Mouse (Mus musculus) kidney, adult 9 months (tissue): Measurements from ENCODE around the gene Hgf.

ENCODE experiments used
- DNase-seq: peaks from one replicate; pipeline ENCODE4 v3.0.0; 2022

The Hgf gene

GRCm38 (mm10) chr5:16553304-16554047 lies at the start of gene Hgf:
TSS of gene Hgf (plus strand) at chr5:16553495.
- DNase-seq, result peak; percentile 45

DNA sequence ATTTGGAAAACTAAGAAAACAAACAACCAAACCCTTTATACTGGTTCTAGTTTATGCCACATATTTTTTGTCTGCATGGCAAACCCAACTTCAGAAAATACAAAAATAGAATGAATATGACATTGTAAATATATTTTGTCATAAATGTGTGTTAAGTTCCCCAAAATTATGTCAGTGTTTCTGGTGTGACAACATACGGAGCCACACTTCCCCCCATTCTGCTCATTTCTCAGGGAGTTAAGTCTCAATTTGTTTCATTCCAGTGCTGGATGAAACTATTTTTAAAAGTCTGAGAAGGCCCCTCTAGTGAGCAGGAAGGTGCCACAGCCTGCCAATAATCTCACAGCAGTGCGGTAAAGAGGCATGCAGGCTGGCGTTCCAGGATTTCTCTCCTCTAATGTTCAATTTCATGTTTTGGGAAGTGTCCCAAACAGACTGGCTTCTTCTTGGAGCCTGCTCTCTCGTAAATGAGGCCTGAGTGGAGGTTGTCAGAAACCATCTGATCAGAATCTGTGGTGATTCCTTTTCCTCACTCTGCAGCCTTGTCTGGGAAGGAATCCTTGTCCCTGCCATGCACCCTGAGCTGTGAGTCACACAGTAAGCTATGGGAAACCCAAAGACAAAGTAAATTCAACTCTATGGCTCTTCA lies 46.5 kb upstream of the Hgf start:
- DNase-seq, result no peak

DNA sequence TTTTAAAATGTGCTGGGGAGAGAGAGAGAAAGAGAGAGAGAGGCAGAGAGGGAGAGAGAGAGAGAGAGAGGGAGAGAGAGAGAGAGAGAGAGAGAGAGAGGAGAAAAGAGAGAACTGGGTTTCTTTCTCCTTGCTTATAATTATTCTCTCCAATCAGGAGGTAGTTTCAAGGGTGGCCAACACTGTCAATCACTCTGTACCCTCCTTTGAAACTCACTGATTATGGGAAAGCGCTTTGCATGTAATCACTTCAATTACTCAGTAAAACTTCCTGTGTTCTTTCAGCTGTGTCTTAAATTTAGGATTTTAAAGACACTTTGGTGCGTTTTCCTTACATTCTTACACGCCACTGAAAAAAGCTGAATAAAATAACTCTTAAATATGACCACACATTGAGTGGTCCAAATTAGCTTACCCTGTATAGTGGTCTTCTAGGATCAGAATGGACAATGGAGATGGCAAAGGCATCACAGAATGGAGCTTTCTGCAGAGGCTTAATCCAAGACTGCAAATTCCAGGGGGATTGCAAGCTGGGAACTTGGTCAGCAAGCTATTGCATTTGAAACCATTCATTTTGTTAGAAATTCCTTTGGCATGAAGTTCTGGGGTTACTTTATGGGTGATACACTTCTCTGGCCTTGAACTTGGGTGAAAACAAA lies 21.5 kb upstream of the Hgf start:
- DNase-seq, result no peak

- no peak for DNase-seq
Observed at GRCm38 (mm10) chr5:16538067-16538466, 15.2 kb upstream of the Hgf start.

- DNase-seq, result no peak
Observed at GRCm38 (mm10) chr5:16541561-16542116, 11.7 kb upstream of the Hgf start.

- no peak for DNase-seq
Observed at GRCm38 (mm10) chr5:16547490-16547889, 5.8 kb upstream of the Hgf start.

GRCm38 (mm10) chr5:16552647-16553046 lies 648 bp upstream of the Hgf start:
- no peak for DNase-seq

DNA sequence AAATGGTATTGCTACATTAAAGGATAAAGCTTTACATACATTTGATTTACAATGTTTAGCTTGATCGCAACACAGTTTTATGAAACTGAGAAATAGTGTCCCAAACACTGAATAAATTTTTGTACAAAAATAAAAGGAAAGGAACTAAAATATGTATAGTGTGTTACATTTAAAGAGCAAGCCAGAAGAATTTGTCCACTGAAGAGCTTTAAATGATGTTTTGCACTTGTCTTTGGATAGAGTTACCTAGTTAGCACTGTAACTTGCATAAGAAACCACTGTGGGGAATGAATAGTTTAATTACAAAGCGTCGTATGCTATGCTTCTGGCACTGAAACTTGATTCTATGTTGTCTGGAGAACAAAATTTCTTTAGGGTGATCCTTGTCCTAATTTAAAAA lies 7.0 kb downstream of the Hgf start:
- no peak for DNase-seq

DNA sequence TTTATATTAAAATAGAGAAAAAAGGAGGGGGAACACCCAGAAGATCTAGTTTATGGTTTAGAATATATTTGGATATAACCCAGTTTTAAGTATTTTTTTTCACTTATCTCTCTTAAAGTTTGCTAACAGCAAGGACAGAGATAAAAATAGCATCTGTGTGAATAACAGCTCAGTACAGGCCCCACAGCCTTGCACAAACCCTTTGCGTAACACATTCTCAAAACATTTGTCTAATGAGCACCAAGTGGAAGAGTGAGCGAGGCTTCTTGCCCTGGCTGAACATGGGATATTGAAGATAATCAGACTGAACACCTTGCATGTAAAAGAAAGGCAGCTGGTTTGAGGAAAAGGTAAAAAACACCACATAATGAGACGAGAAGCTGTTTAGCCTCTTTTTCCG lies 15.7 kb downstream of the Hgf start:
- no peak for DNase-seq

GRCm38 (mm10) chr5:16577882-16578742 lies 24.8 kb downstream of the Hgf start:
- peak; percentile 15 for DNase-seq

DNA sequence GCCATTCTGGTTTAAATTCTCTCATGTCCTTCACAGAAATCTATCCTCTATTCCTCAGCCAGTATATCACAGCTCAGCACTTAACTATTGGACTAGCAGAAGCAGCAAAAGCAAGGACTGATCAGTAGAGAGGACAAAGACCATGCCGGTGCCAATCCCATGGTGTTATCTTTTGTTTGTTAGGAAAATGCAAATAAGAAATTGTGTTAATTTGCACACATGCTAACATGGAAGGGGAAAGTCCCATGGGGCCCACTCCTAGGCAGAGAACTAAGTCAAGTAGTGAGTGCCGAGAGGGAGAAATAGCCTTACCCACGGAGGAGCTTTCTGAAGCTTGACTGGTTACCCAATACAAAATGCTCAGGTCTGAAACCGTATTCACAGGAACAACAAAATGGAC lies 42.4 kb downstream of the Hgf start:
- no peak for DNase-seq

GRCm38 (mm10) chr5:16597996-16598395 lies 44.7 kb downstream of the Hgf start:
- DNase-seq, result no peak

DNA sequence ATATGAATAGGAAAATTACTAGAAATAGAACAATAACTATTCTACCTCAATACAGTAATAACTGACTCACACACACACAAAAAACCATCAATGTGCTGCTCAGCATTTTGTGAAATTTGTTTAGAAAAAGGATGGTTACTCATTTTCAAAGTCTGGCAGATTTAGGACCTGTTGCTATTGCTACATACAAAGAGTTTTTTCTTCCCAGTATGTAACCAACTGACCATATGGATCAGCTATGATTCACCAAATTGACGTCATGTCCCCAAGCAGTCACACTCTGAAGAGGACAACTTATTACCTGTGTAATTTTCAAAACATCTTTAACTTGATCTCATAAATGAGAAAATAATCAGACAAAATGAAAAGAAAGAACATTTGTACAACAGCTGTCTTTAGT lies 48.2 kb downstream of the Hgf start:
- no peak for DNase-seq

DNA sequence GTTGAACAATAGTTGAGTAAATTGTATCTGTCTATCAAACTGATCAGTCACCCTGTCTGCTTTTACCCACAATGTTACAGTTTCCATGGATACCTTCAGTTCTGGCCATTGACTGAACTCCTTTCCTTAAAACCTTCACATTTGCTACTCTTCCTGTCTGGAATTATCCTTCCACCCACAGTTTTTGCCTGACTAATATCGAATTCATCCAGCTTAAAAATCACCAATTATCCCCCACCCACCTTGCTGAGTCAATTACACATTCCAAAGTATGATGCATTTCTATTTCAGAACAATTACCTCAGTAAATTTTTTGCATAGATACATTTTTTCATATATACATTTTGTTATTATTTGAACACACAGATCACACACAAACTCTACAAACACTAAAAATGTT lies 79.7 kb downstream of the Hgf start:
- no peak for DNase-seq

- no peak for DNase-seq
Observed at GRCm38 (mm10) chr5:16646417-16646816, 93.1 kb downstream of the Hgf start.

- DNase-seq, result no peak
Observed at GRCm38 (mm10) chr5:16647701-16648100, 94.4 kb downstream of the Hgf start.

DNA sequence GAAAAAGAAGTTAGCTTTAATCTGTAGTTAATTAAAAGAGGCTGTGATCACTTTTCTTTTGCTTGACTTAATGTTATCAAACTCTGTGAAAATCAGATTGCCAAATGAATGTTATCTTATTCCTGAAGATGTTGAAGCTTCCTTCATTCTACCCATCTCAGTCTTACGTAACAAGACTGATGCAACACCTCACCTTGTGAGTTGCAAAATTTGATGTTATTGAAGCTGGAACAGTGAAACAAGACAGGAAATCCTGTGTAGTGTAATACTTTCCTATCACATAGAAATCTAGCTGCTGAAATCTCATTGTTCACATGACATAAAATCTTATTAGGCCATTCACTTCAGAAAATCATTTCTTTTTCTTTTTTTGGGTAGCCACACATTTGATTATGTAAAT lies 96.9 kb downstream of the Hgf start:
- DNase-seq, result no peak

- DNase-seq, result no peak
Observed at GRCm38 (mm10) chr5:16654022-16654421, 100.7 kb downstream of the Hgf start.
